Mouse (Mus musculus) C2C12 (cell line): ENCODE results near the gene Plekhg2. TPM values are rescaled to one million over a fixed set of nuclear protein-coding genes. Genes with fewer than 3 reads are reported as not detected.

Experiments used
- H3K27me3 ChIP-seq: one replicate; pipeline ENCODE4 v1.6.1; 2011; ENCODE audit not compliant: control insufficient read depth, insufficient read depth, insufficient read length
- H3K36me3 ChIP-seq: one replicate; pipeline ENCODE4 v1.6.1; 2011; ENCODE audit not compliant: control insufficient read depth, insufficient read depth
- H3K4me3 ChIP-seq: one replicate; pipeline ENCODE4 v1.5.1; 2011; ENCODE audit warnings: mild to moderate bottlenecking, control low read depth; ENCODE audit not compliant: poor library complexity, insufficient read depth, severe bottlenecking
- H3K79me2 ChIP-seq: one replicate; pipeline ENCODE4 v1.6.1; 2011; ENCODE audit not compliant: control insufficient read depth, insufficient read depth
- H3K79me3 ChIP-seq: one replicate; pipeline ENCODE4 v1.6.1; 2011; ENCODE audit warnings: low read depth, control low read depth
- H3ac ChIP-seq: one replicate; pipeline ENCODE3; 2011; ENCODE audit warnings: low read depth; ENCODE audit not compliant: control insufficient read depth, insufficient read length
- CEBPB ChIP-seq: IDR thresholded peaks from one replicate; pipeline ENCODE4 v1.6.1; 2011; ENCODE audit warnings: low read depth, mild to moderate bottlenecking, control low read depth, moderate library complexity
- CTCF ChIP-seq: IDR thresholded peaks from one replicate; pipeline ENCODE4 v1.5.1; 2011; ENCODE audit not compliant: control insufficient read depth, insufficient read depth, insufficient read length
- FOSL1 ChIP-seq: IDR thresholded peaks from one replicate; pipeline ENCODE4 v1.8.0; 2011; ENCODE audit warnings: mild to moderate bottlenecking, low read length; ENCODE audit not compliant: poor library complexity, insufficient read depth, severe bottlenecking
- MAX ChIP-seq: IDR thresholded peaks from one replicate; pipeline ENCODE4 v1.6.1; 2011; ENCODE audit warnings: mild to moderate bottlenecking, control low read depth
- MYOD1 ChIP-seq: IDR thresholded peaks from one replicate; pipeline ENCODE4 v1.6.1; 2011; ENCODE audit warnings: low read depth; ENCODE audit not compliant: control insufficient read depth, insufficient read length
- MYOG ChIP-seq: IDR thresholded peaks from one replicate; pipeline ENCODE4 v1.6.1; 2011; ENCODE audit not compliant: control insufficient read depth, insufficient read length; ENCODE audit errors: extremely low read depth
- USF1 ChIP-seq: IDR thresholded peaks from one replicate; pipeline ENCODE4 v1.6.1; 2011; ENCODE audit warnings: low read depth, mild to moderate bottlenecking, control low read depth, moderate library complexity
- polyA plus RNA-seq: library from polyadenylated mRNA; unstranded; fragments of >200 nt; fragmentation: generic; extraction: Trizol; gene quantifications from one replicate; pipeline ENCODE4 v1.2.1, GENCODE M21; 2012; ENCODE audit warnings: missing spikeins

Gene Plekhg2
- polyA plus RNA-seq, 1 experiment: 29.0 TPM

DNA sequence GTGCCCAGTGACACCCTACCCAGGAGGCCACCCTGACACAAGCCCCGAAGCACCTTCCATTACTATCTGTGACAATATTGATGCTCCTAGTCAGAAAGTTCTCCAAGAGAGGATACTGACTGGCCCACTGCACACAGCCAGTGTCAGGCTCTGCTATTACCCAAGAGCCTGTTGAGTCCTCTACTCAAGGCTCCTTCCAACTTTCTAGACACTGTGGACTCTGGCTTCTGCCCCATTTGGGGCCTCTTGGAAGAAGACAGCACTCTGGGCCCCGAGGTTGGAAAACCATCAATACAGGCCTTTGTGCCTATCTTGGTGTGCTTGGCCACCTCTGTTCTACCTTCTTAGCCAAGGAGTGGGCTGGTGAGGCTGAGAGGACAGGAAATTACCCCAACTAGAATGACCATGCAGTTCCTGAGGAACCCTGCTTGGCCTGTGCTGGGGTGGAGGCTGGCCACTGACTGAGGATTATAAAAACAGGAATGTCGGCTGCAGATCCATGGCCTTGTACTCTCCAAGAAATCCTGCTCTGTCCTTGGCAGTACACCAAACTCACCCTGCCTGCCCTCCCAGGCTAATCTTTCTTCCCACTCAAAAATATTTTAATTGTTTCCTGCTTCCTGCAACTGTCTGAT lies 38.6 kb upstream of the Plekhg2 start:
- Histone ChIP-seq H3K36me3 (peaks cover 42% of the 10 kb centered on the region), H3K79me2 (no peaks in the 10 kb centered on the region), H3K79me3 (no peaks in the 10 kb centered on the region), H3ac (no peak overlapping the region), H3K4me3 (no peak overlapping the region), H3K27me3 (no peaks in the 10 kb centered on the region)
- TF ChIP-seq CTCF: no peak
- no peak for TF ChIP-seq CEBPB
- TF ChIP-seq MYOG: no peak
- no peak for TF ChIP-seq MAX
- no peak for TF ChIP-seq FOSL1
- no peak for TF ChIP-seq USF1
- TF ChIP-seq MYOD1: no peak

DNA sequence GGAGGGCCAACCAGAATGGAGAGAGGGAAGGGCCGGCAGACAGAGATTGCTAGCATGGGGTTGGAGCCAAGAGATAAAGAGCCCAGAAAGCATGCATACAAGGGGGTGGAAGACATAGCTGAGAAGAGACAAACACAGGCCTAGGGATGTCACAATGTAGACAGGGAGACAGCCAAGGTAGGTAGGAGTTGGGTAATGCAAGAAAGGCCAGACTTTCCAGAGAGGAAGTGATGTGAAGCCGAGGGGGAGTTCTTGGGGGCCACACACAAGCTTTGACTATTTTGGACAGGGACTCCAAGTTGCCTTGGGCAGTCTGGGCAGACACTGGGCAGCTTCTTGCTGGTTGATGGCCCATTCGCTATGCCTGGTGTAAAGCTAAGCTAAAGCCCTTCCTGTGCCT lies 29.5 kb upstream of the Plekhg2 start:
- H3ac ChIP-seq: no peak overlapping the region
- TF ChIP-seq FOSL1 (no peak), MAX (no peak), USF1 (no peak), CTCF (no peak), MYOD1 (no peak), CEBPB (no peak), MYOG (no peak)
- H3K27me3 ChIP-seq: no peaks in the 10 kb centered on the region
- no peaks in the 10 kb centered on the region for H3K79me3 ChIP-seq
- peaks cover 50% of the 10 kb centered on the region for H3K36me3 ChIP-seq
- H3K4me3 ChIP-seq: no peak overlapping the region
- H3K79me2 ChIP-seq: no peaks in the 10 kb centered on the region

DNA sequence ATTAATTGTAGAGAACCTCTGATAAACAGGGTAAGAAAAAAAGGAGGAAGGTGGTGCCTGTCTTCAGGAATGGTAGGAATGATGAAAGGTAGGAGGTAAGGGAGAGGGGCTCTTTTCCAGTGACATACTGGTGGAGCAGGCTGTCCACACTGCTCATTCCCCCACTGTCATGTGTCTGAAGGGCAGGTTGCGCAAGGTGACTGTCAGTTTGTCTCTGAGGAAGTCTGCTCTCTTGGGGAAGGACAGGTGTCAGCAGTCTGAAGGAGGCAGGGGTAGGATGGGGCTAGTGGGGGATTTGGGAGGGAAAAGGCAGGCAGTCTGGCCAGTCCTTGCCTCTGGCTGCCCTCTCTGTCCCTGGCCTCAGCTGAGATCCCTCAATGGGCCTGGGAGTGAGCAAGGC lies 28.6 kb upstream of the Plekhg2 start:
- H3ac ChIP-seq: no peak overlapping the region
- no peak overlapping the region for H3K4me3 ChIP-seq
- no peaks in the 10 kb centered on the region for H3K79me3 ChIP-seq
- peaks cover 50% of the 10 kb centered on the region for H3K36me3 ChIP-seq
- H3K79me2 ChIP-seq: no peaks in the 10 kb centered on the region
- TF ChIP-seq MYOG (no peak), CEBPB (peak; percentile 37)
- no peaks in the 10 kb centered on the region for H3K27me3 ChIP-seq

DNA sequence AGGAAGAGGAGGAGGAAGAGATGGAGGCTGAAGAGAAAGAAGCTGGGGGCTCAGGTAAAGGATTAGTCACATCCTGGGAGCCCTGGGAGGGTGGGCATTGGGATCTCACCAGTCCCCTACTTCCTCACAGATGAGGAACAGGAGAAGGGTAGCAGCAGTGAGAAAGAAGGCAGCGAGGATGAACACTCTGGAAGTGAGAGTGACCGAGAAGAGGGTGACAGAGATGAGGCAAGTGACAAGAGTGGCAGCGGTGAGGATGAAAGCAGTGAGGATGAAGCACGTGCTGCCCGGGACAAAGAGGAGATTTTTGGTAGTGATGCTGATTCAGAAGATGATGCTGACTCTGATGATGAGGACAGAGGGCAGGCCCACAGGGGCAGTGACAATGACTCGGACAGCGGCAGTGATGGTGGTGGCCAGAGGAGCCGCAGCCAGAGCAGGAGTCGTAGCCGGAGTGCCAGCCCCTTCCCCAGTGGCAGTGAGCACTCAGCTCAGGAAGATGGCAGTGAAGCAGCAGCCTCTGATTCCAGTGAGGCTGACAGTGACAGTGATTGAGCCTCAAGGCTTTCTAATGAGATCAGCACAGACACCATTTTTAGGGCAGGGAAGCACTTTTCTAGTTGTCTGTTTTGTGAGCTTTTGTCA lies 26.4 kb upstream of the Plekhg2 start:
- peaks cover 42% of the 10 kb centered on the region for H3K36me3 ChIP-seq
- H3K27me3 ChIP-seq: no peaks in the 10 kb centered on the region
- H3ac ChIP-seq: no peak overlapping the region
- peaks cover 8% of the 10 kb centered on the region for H3K79me2 ChIP-seq
- no peak overlapping the region for H3K4me3 ChIP-seq
- TF ChIP-seq MYOG (no peak), MYOD1 (no peak), CEBPB (no peak), MAX (no peak), CTCF (no peak)
- peaks cover 6% of the 10 kb centered on the region for H3K79me3 ChIP-seq

DNA sequence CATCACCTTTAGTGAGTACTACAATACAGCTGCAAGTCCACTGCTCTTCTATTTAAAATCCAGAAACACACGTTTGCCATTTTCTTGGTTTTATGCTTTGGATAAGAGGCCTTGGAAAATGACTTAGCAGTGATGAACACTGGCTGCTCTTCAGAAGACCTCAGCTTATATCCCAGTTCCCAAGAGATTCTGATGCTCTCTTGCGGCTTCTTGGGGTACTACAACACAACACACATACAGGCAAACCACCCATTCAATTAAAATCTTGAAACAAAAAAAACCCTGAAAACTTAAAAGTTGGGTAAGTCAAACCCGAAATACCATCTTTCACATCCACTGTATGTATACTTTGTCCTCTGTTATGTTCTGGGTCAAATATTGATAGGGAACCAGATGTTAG lies 25.6 kb upstream of the Plekhg2 start:
- Histone ChIP-seq H3ac (no peak overlapping the region), H3K36me3 (peaks cover 36% of the 10 kb centered on the region), H3K4me3 (no peak overlapping the region), H3K79me2 (peaks cover 16% of the 10 kb centered on the region), H3K27me3 (no peaks in the 10 kb centered on the region), H3K79me3 (peaks cover 10% of the 10 kb centered on the region)
- TF ChIP-seq CTCF (no peak), MYOD1 (no peak), MYOG (no peak)

DNA sequence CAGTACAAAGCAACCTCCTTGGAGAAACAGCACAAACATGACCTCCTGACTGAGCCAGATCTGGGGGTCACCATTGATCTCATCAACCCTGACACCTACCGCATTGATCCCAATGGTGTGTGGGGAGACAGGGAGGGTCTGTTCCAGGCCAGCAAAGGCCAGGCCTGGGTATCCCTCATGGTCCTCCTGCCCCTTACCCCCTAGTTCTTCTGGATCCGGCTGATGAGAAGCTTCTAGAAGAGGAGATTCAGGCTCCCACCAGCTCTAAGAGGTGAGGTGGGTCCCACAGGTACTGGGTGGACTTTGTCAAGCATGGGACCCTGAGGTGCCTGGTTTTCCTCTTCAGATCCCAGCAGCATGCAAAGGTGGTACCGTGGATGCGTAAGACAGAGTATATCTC lies 23.0 kb upstream of the Plekhg2 start:
- H3K36me3 ChIP-seq: peaks cover 28% of the 10 kb centered on the region
- TF ChIP-seq USF1 (no peak), MAX (no peak), CEBPB (no peak), MYOD1 (no peak), FOSL1 (no peak)
- H3K79me2 ChIP-seq: peaks cover 35% of the 10 kb centered on the region

More for the DNA sequence above, 23.0 kb upstream of the Plekhg2 start:
- Histone ChIP-seq H3K4me3 (no peak overlapping the region), H3K27me3 (no peaks in the 10 kb centered on the region), H3ac (no peak overlapping the region), H3K79me3 (peaks cover 19% of the 10 kb centered on the region)
